Mouse (Mus musculus): ENCODE data around the gene Cabp5.
"Not testable (repeated sequence)": the region's sequence is repeated elsewhere in the genome, so short reads cannot be mapped to it uniquely, and the experiment has no call there.

Gene Cabp5

GRCm38 (mm10) chr7:13397832-13398231 lies at the start of gene Cabp5:
Gene Cabp5, plus strand, starts transcription at chr7:13398132.
- DNase-seq (ENCODE audit: extremely low spot score) = no peak

GRCm38 (mm10) chr7:13355943-13356342 lies 42.0 kb upstream of the Cabp5 start:
- DNase-seq (ENCODE audit: extremely low spot score) = no peak

GRCm38 (mm10) chr7:13380588-13380987 lies 17.3 kb upstream of the Cabp5 start:
- DNase-seq (ENCODE audit: extremely low spot score) = no peak

GRCm38 (mm10) chr7:13450541-13450940 lies 52.6 kb downstream of the Cabp5 start, which contains the start of gene Bsph1:
Gene Bsph1, plus strand, starts transcription at chr7:13450841.
- DNase-seq (ENCODE audit: extremely low spot score) = not testable (repeated sequence)

All from embryo, embryonic 9.5 days (tissue).